Mouse (Mus musculus): ENCODE results near the gene Pdf. TPM values are rescaled to one million over a fixed set of nuclear protein-coding genes. Genes with fewer than 3 reads are reported as not detected.

Pdf gene
- polyA plus RNA-seq, 1 experiment from 2014 or later, result 49.0 TPM

- no peak within 1 kb of the TSS for H3K4me3 ChIP-seq
- WGBS, result 54% methylated on average over 17 of the region's 17 CpGs
- H3K27me3 ChIP-seq (replicated peaks), result no peaks in the 10 kb centered on the region
- no peaks in the 10 kb centered on the region for H3K4me1 ChIP-seq (replicated peaks)
- no peak for ATAC-seq (ENCODE audit: insufficient number of reproducible peaks, low FRiP score)
- H3K9me3 ChIP-seq (replicated peaks), result no peaks in the 10 kb centered on the region
- H3K4me2 ChIP-seq, result no peak within 1 kb of the TSS
- no peak within 1 kb of the TSS for H3K9ac ChIP-seq
- H3K27ac ChIP-seq (ENCODE audit: poor library complexity, severe bottlenecking), result no peak within 1 kb of the TSS
- H3K36me3 ChIP-seq, result peaks cover 24% of the 10 kb centered on the region
Measured at GRCm38 (mm10) chr8:107065511-107066496, 17.4 kb upstream of the Pdf start, which contains the start of gene Tmed6. TSS of gene Tmed6 (minus strand) at chr8:107065644.

GRCm38 (mm10) chr8:107062613-107063012 lies 14.2 kb upstream of the Pdf start:
- Histone ChIP-seq H3K27ac (ENCODE audit: poor library complexity, severe bottlenecking) (no peak overlapping the region), H3K9ac (no peak overlapping the region), H3K27me3 (replicated peaks) (no peaks in the 10 kb centered on the region), H3K4me3 (no peak overlapping the region), H3K36me3 (peaks cover 15% of the 10 kb centered on the region), H3K9me3 (replicated peaks) (no peaks in the 10 kb centered on the region), H3K4me1 (replicated peaks) (peaks cover 4% of the 10 kb centered on the region), H3K4me2 (no peak overlapping the region)
- no peak for ATAC-seq (ENCODE audit: insufficient number of reproducible peaks, low FRiP score)
- WGBS, result 74% methylated on average over 1 of the region's 1 CpGs

DNA sequence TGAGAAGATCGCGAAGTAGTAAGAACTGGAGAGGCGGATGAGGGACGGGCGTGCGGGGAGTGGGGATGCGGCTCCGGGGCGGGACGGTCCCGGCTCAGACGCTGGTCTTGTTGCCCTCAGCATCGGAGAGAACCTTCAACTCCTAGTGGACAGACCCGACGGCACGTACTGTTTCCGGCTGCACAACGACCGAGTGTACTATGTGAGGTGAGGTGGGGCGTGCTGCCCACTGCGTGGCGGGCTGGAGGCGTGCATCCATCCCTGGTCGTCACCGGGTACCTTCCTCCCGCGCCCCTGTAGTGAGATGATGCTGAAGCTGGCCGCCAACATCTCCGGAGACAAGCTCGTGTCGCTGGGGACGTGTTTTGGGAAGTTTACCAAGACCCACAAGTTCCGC lies 8.6 kb upstream of the Pdf start:
- Histone ChIP-seq H3K9ac (peak overlapping the region; percentile 80), H3K36me3 (peaks cover 45% of the 10 kb centered on the region), H3K27me3 (replicated peaks) (no peaks in the 10 kb centered on the region), H3K4me3 (peak overlapping the region; percentile 74), H3K27ac (ENCODE audit: poor library complexity, severe bottlenecking) (peak overlapping the region; percentile 27; the same call in 1 of the 2 replicates), H3K9me3 (replicated peaks) (no peaks in the 10 kb centered on the region), H3K4me2 (peak overlapping the region; percentile 94), H3K4me1 (replicated peaks) (peaks cover 22% of the 10 kb centered on the region)
- WGBS, result under 1% methylated on average over 33 of the region's 33 CpGs
- ATAC-seq (ENCODE audit: insufficient number of reproducible peaks, low FRiP score), result peak; percentile 56

- H3K4me2 ChIP-seq, result peak within 1 kb of the TSS; percentile 94
Measured at GRCm38 (mm10) chr8:107056076-107056972, 7.9 kb upstream of the Pdf start, which contains the start of the genes Cog8 and Nip7. TSS of gene Cog8 (minus strand) at chr8:107056689. TSS of gene Nip7 (plus strand) at chr8:107056877.

DNA sequence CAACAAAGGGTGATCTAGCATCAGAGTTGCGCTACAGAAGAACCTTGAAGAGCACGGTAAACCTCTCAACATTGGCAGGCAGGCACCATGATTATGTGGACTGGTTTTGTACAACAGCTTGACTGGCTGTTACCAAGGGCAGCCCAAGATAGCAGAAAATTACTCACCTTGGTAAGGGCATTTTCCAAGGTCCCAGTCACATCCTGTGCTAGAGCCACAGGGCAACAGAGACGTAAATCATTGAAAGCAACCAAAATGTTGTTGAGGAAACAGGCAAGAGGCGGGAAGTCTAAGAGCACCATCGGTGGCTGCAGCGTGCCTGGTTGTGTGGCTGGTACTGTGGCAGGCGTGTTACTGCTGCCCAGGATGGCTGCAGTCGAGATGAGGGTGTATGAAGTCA lies 3.6 kb upstream of the Pdf start:
- H3K27ac ChIP-seq (ENCODE audit: poor library complexity, severe bottlenecking), result no peak overlapping the region
- WGBS, result 96% methylated on average over 8 of the region's 8 CpGs
- no peaks in the 10 kb centered on the region for H3K27me3 ChIP-seq (replicated peaks)
- no peak for ATAC-seq (ENCODE audit: insufficient number of reproducible peaks, low FRiP score)
- peaks cover 59% of the 10 kb centered on the region for H3K36me3 ChIP-seq
- H3K4me2 ChIP-seq, result no peak overlapping the region
- H3K9me3 ChIP-seq (replicated peaks), result no peaks in the 10 kb centered on the region
- no peak overlapping the region for H3K4me3 ChIP-seq
- no peak overlapping the region for H3K9ac ChIP-seq
- H3K4me1 ChIP-seq (replicated peaks), result peaks cover 25% of the 10 kb centered on the region

More at GRCm38 (mm10) chr8:107056076-107056972, 7.9 kb upstream of the Pdf start, which contains the start of the genes Cog8 and Nip7:
- under 1% methylated on average over 88 of the region's 88 CpGs for WGBS
- Histone ChIP-seq H3K27ac (ENCODE audit: poor library complexity, severe bottlenecking) (peak within 1 kb of the TSS; percentile 65), H3K36me3 (peaks cover 52% of the 10 kb centered on the region), H3K27me3 (replicated peaks) (no peaks in the 10 kb centered on the region), H3K9me3 (replicated peaks) (no peaks in the 10 kb centered on the region), H3K4me1 (replicated peaks) (peaks cover 22% of the 10 kb centered on the region), H3K9ac (peak within 1 kb of the TSS; percentile 83), H3K4me3 (peak within 1 kb of the TSS; percentile 74)
- peak; percentile 92 for ATAC-seq (ENCODE audit: insufficient number of reproducible peaks, low FRiP score)

DNA sequence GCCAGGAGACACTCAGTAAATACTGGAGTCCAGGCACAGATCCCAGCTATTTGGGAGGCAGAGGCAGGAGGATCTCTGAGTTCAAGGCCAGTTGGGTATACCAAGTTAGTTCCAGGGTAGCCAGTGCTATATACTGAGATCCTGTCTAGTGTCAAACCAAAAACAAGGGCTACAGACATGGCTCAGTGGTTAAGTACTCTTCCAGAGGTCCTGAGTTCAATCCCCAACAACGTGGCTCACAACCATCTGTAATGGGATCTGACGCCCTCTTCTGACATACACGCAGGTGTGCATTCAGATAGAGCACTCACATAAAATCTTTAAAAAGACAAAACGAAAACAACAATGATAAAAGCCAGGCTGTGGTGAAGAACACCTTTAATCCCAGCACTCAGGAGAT lies 1.1 kb upstream of the Pdf start:
- Histone ChIP-seq H3K4me2 (peak overlapping the region; percentile 88; the same call in 1 of the 2 replicates), H3K4me3 (peak overlapping the region; percentile 82; the same call in 1 of the 2 replicates), H3K36me3 (peaks cover 79% of the 10 kb centered on the region), H3K4me1 (replicated peaks) (peaks cover 20% of the 10 kb centered on the region), H3K9ac (no peak overlapping the region), H3K27me3 (replicated peaks) (no peaks in the 10 kb centered on the region), H3K9me3 (replicated peaks) (no peaks in the 10 kb centered on the region), H3K27ac (ENCODE audit: poor library complexity, severe bottlenecking) (no peak overlapping the region)
- WGBS, result 93% methylated on average over 4 of the region's 4 CpGs
- ATAC-seq (ENCODE audit: insufficient number of reproducible peaks, low FRiP score), result no peak

GRCm38 (mm10) chr8:107046976-107047375 lies 1.4 kb downstream of the Pdf start:
- 71% methylated on average over 5 of the region's 5 CpGs for WGBS
- H3K9me3 ChIP-seq (replicated peaks), result no peaks in the 10 kb centered on the region
- H3K36me3 ChIP-seq, result peaks cover 79% of the 10 kb centered on the region
- H3K4me1 ChIP-seq (replicated peaks), result peaks cover 20% of the 10 kb centered on the region
- H3K27ac ChIP-seq (ENCODE audit: poor library complexity, severe bottlenecking), result 0 out of 2 replicates have a peak overlapping the region, but pooled peaks have one; percentile 93
- peak overlapping the region; percentile 82 for H3K4me3 ChIP-seq
- ATAC-seq (ENCODE audit: insufficient number of reproducible peaks, low FRiP score), result no peak
- H3K4me2 ChIP-seq, result peak overlapping the region; percentile 88
- H3K9ac ChIP-seq, result peak overlapping the region; percentile 93; the same call in 1 of the 2 replicates
- no peaks in the 10 kb centered on the region for H3K27me3 ChIP-seq (replicated peaks)

- Histone ChIP-seq H3K4me3 (no peak overlapping the region), H3K36me3 (peaks cover 79% of the 10 kb centered on the region), H3K27ac (ENCODE audit: poor library complexity, severe bottlenecking) (no peak overlapping the region), H3K4me2 (no peak overlapping the region), H3K9ac (no peak overlapping the region), H3K4me1 (replicated peaks) (peaks cover 20% of the 10 kb centered on the region), H3K9me3 (replicated peaks) (no peaks in the 10 kb centered on the region), H3K27me3 (replicated peaks) (no peaks in the 10 kb centered on the region)
- ATAC-seq (ENCODE audit: insufficient number of reproducible peaks, low FRiP score), result no peak
- WGBS, result 84% methylated on average over 6 of the region's 6 CpGs
Measured at GRCm38 (mm10) chr8:107045478-107045877, 2.9 kb downstream of the Pdf start.

GRCm38 (mm10) chr8:107040632-107041031 lies 7.8 kb downstream of the Pdf start:
- no peak for ATAC-seq (ENCODE audit: insufficient number of reproducible peaks, low FRiP score)

GRCm38 (mm10) chr8:107036626-107037025 lies 11.8 kb downstream of the Pdf start:
- no peak overlapping the region for H3K4me3 ChIP-seq
- H3K9me3 ChIP-seq (replicated peaks), result no peaks in the 10 kb centered on the region
- H3K27ac ChIP-seq (ENCODE audit: poor library complexity, severe bottlenecking), result no peak overlapping the region
- H3K27me3 ChIP-seq (replicated peaks), result no peaks in the 10 kb centered on the region
- WGBS, result 79% methylated on average over 8 of the region's 8 CpGs
- no peak for ATAC-seq (ENCODE audit: insufficient number of reproducible peaks, low FRiP score)
- peaks cover 37% of the 10 kb centered on the region for H3K36me3 ChIP-seq
- no peak overlapping the region for H3K9ac ChIP-seq
- H3K4me1 ChIP-seq (replicated peaks), result peaks cover 18% of the 10 kb centered on the region
- no peak overlapping the region for H3K4me2 ChIP-seq

More at GRCm38 (mm10) chr8:107040632-107041031, 7.8 kb downstream of the Pdf start:
- Histone ChIP-seq H3K27ac (ENCODE audit: poor library complexity, severe bottlenecking) (no peak overlapping the region), H3K4me2 (no peak overlapping the region), H3K4me3 (no peak overlapping the region), H3K27me3 (replicated peaks) (no peaks in the 10 kb centered on the region), H3K9ac (no peak overlapping the region), H3K4me1 (replicated peaks) (no peaks in the 10 kb centered on the region), H3K9me3 (replicated peaks) (no peaks in the 10 kb centered on the region), H3K36me3 (peaks cover 77% of the 10 kb centered on the region)
- WGBS, result 83% methylated on average over 7 of the region's 7 CpGs

All from heart, embryonic 12.5 days (tissue).